Mouse (Mus musculus): ENCODE data around the gene Hoxd9. TPM values are rescaled to one million over a fixed set of nuclear protein-coding genes. Genes with fewer than 3 reads are reported as not detected.

The Hoxd9 gene
- polyA plus RNA-seq, 2 experiments from 2014 or later: not detected

DNA sequence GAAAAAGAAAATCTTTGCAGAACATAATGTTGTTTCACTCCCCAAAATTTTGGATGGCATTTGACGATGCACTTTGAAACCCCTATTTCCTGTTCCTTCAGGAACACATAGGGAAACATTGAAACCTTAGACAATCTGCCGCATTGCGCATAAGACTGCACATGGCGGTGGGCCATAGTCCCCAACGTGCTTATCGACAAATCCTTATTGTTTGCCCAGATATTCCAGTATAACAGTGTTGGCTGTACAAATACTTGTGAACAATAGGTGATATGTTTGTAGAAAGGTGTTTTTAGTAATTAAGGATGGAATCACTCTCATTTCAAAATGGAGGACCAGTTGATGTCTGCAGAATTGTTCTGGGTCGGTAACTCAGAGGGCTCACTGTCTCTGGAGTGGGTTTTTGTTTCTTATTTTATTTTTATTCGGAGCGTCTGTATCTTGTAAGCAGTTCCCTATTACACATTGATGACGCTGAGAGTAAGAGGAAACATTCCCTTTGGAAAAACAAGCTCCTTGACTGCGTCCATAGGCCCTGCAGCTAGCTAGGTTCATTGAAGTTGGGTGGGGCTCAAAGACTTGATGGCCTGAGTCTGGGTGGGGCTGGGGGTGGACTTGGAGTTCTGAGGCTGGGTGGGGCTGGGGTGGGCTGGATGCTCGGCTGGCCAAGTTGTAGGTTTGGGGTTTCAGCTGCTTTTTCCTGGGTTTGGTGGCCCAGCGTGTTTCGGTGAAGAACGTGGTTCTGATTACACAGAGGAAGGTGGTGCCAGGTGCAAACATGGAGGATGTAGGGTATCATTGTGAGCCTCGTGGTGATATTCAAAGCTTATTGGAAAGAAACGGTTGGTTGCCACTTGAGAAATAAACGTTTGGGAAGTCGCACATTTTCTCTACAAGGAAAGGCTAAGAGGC, 16.0 kb downstream of the Hoxd9 start:
- ATAC-seq: no peak

DNA sequence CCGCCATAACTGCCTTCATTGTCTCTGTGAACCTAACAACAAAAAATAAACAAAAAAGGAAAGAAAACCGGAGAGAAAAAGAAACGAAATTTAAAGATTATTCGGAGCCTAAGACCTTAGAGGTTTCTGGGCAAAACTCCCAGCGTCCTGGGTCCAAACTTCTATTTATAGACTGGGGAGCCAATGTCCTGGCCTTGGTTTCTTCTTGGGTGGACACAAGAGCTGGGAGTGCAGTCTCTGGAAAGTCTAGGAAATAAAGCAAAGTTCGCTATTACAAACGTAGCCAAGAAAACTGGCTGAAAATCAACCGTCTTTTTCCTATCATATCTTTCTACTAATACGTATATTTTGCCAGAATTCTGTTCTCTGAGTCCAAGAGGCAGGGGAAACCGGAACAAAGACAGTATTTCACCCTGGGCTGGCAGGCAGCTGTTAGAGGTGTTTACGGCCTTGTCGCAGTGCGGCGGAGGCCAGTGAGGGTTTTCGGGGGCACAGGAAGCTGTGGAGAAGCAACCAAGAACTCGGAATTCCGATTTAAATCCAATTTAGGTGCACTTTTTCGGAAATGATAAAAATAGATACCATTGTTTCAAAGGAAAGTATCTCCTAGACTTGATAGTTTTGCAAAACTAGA, 16.7 kb downstream of the Hoxd9 start:
- ATAC-seq: no peak

DNA sequence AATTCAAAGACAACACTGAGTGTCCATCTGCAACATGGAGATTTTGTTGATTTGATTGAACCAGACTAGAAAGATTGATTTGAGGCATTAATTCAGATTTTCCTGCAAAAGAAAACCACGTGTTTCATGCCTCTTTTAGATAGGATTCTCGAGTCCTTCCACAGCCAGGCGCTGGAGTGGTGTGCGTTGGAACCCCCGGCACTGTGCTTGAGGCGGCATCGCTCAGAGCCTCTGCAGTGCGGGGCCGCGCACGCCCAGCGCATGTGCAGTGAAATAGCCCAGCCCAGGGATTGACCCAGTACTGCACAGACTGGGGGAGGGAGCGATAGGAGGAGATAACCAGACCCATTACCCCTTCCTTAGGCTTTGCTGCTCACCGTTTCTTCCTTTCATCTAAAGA, 17.4 kb downstream of the Hoxd9 start:
- no peak for ATAC-seq

DNA sequence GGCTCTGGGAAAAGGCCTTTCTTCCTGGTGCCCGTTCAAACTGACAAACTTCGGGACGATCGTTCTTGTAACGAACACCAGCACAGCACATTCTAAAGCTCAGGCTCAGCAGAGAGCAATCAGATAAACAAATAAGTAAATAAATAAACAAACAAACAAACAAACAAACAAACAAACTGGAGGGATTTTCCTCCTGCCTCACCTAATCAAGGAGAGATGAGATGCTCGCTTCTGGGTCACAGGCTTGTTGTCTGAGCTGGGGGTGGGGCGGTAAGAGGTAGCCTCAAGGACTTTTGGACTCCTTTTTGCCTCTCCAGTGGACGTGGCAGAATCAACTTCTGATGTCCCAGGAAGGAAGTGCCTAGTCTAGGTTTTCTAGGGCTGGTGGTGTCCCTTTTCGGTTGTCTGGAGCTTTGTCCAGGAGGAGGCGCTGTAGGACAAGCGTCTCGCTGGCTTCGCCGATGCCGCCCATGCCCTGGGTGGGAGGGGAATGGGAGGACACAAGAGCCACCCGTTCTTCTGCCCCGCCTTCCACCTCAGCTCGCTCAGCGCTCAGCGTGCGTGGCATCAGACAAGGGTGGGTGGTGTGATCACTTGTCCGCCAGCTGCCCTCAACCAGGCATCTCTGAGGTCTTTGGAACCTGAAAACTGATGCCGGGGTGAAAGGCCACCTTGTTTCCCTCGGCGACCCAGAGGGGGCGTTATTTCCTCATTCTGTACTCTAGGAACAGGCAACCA, 18.1 kb downstream of the Hoxd9 start:
- ATAC-seq: peak; percentile 69

DNA sequence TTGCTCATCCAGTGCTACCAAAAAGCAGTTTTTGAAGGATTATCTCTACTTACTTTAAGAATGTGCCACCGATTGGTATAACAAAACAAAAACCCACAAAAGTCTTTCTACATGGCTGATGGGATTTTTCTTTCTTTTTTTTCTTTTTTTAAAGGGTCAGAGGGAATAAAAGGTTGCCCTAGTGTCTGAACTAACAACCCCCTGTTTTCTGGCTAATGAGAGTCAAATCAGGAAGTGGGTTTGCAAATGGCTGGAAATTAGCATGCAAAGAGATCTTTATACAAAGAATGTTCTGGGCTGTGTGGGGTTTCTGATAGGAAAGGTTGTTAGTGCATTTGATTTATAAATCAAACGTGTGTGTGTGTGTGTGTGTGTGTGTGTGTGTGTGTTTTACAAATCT, 22.9 kb downstream of the Hoxd9 start:
- ATAC-seq: no peak

DNA sequence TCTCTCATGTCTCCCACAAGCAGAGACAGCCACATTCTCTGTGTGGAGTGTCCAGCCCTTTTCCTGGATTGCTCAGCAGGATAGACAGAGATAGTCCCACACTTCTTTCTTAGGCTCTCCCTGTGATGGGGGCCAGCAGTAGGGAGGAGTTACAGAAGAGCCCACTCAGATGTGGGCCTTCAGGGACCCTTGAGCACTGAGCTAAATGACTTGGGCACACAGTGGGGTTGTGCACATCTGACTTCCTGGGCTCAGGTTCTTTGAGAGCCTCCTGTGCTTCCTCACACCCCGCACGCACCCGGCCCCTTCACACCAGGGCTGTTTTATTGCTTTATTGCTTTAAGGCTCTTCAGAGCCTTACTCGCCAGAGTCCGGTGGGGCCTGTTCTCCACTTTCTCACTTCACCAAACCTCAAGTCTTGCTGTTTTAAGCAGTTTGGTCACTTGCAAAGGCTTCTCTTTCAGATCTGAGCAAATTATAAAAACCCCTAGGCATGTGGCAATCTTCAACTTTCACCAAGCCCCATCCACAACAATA, 23.5 kb downstream of the Hoxd9 start:
- no peak for ATAC-seq

DNA sequence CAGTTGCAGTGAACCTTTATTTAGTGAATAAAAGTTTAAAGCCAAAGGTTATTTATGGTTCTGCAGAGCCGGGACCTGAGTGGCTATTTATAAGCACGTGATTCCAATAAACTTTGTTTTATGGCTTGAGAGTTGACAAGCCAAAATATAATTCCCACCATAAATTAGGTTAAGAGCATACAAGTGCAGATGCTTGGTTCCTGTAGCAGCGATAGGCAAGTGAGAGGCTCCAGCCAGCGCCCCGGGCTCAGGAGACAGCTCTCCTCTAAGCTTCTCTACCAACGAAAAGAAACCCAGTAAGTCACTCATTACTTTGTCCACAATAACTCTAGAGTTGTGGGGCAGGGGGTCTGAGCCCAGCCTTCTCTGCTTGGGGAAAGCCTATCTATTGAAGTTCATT, 24.4 kb downstream of the Hoxd9 start:
- ATAC-seq: no peak

DNA sequence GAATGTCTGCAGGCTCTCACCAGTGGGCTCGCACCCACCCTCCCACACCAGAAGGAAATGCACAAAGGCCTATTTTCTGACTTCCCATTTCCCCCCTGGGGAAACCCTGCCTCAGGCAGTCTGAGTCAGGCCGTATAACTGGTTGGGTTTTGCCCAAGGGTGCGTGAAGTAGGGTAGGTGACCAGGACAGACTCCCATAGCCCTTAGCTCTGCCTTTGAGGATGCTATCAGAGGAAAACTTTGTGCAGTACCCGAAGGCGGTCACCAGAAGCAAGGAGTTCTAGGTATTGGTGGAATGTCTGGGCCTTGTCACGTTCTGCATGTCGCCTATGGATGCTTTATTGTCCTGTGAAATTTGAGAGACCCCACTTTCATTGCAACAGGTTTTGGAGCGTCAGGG, 25.4 kb downstream of the Hoxd9 start:
- no peak for ATAC-seq

DNA sequence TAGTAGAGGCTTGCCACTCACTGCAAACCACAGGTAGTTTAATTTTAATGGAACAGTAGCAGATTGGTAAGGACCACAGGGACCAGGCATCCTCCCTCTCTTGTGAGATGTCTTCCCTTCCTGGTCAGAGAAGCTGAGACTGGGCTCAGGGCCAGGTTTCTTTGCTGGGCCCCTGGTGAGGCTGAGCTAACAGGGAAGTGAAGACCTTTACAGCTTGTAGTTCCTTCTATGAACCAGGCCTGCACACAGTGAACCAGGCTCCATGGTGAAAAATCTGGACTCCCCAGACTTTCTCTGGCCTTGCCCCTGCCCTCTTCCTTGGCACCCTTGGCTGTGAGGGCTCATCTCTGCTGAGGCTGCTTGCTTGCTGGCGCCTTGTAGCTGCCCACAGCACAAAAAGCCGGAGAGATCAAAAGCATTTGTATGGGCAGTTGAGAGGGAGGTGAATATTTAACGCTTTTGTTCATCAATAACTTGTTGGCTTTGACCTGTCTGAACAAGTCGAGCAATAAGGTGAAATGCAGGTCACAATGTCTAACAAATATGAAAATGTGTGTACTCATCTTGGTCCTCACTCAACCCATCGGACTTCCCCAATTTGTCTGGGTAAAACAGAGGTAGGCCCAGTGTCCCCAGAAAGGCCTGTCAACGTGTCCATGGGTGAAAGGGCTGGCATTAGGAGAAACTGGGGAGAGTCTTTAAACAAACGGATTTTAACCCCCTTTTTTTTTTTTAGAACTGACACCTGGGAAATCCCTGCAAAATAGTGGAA, 26.9 kb downstream of the Hoxd9 start:
- no peak for ATAC-seq

DNA sequence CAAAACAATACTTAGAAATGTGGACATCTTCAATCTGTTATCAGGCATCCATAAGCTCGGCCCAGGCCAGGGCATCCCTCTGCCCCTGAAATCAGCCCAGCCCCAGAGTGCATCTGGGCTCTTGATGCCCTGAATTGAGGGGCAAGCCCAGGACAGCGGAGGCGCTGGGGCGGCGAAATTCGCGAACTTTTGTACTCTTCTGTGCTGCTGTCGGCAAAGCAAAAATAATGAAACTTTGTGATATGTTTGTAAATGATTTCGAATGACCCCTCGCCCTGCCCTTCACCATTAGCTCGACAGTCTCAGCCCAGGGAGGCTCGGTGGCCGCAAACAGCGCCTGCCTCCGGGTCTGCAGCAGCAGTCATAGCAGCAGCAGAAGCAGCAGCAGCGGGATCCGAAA, 27.6 kb downstream of the Hoxd9 start:
- ATAC-seq: no peak

DNA sequence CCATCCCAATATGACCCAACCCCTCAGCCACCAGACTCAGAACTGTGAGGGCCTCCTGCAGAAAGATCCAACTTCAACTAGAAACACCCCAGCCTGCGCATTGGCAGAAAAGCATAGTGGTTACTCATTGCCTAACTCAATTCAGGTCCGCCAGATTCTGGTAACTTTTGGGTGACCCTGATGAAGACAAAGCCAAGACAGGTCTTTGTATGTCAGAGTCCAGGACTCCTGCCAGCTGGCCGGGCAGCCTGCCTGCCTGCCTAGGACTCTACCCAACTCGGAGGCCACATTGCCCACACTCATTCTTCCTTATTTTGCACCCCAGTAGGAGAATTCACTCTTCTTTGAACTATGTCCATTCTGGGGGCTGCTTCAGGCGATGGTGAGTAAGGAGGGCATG, 29.0 kb downstream of the Hoxd9 start, which contains the start of gene Gm28230:
Gm28230 (plus strand) TSS at position 178 of the 400 bp plus-strand sequence.
- no peak for ATAC-seq

DNA sequence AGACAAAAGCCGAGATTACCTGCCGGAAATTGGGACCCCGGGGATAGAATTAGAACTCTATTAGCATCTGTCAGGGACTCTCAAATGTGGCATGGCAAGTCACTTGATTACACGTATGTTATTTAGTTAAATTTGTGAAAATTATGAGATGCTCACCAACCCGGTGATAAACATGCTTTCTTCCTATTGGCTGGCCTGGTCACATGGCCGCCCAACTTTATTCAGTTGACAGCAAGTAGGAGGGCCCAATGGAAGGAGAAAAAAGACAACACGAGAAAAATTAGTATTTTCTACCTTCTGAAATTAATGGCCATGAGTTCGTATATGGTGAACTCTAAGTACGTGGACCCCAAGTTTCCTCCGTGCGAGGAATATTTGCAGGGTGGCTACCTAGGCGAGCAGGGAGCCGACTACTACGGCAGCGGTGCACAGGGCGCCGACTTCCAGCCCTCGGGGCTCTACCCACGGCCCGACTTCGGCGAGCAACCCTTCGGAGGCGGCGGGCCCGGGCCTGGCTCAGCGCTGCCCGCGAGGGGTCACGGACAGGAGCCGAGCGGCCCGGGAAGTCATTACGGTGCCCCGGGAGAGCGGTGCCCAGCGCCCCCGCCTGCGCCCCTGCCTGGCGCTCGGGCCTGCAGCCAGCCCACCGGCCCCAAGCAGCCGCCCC, 29.6 kb downstream of the Hoxd9 start:
- ATAC-seq: no peak

DNA sequence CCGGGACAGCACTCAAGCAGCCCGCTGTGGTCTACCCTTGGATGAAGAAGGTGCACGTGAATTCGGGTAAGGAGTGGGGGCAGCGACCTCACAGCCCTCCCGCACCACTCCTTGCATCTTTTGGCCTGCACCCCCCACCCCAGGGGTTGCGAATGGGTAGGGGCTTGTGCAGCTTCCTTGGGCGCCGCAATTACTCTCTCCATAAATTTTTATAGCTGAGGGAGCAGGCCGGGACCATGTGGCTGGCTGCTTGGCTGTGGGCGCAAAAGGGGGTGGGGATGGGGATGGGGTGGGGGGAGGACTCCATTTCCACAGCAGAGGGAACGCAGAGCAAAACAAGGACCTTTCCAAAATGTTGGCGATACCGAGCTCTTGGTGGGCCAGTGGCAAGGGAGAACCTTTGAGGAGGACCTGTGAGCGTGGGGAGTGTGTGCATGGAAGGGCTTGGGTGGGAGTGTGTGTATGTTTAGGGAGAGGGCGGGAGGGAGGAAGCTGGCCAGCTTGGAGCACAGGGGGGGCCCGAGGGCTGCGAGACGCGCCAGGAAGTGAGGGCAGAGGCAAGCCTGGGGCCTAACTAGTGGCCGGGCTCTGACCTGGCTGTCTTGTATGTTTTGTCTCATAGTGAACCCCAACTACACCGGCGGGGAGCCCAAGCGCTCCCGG, 30.2 kb downstream of the Hoxd9 start:
- ATAC-seq: no peak

DNA sequence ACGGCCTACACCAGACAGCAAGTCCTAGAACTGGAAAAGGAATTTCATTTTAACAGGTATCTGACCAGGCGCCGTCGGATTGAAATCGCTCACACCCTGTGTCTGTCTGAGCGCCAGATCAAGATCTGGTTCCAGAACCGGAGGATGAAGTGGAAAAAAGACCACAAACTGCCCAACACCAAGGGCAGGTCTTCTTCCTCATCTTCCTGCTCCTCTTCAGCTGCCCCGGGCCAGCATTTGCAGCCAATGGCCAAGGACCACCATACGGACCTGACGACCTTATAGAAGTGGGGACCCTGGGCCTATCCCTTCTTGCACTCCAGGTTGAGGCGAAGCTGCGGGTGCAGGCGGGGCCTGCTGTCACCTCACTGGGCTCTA, 30.8 kb downstream of the Hoxd9 start:
- no peak for ATAC-seq

DNA sequence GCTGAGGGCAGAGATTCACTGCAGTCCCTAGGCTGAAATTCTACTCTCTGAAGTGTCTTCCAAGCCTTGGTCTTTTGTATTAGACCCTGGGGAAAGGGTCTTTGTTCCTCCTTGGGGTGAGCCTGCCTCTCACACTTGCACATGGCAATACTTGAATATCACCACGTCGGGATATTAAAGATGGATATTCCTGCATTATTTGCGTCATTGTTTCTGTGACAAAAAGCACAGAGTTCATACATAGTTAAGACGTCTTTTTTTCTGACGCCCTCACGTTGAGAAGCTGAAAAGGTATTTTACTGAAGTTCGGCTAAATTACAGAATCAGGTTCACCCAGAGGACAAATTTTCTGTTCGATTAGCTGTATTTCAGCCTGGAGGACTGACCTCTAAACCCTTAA, 32.8 kb downstream of the Hoxd9 start:
- ATAC-seq: no peak

DNA sequence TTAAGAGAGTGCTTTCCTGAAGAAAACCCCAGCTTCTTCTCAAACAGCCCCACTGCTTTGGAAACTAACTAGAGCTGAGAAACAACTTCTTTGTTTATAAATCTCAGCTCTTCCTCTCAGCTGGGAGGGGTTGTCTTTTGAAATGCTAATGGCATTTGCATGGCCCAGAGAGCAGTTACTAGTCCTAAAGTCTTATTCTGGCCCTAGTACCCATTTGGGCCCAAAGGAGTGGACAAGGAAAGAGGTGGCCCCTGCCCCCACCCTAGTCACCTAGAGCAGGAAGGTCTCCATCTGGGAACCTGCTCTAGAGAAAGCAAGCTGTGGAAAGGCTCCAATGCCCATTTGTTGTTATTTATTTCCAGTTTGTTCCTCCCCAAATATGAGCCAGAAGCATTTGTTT, 33.5 kb downstream of the Hoxd9 start:
- ATAC-seq: no peak

DNA sequence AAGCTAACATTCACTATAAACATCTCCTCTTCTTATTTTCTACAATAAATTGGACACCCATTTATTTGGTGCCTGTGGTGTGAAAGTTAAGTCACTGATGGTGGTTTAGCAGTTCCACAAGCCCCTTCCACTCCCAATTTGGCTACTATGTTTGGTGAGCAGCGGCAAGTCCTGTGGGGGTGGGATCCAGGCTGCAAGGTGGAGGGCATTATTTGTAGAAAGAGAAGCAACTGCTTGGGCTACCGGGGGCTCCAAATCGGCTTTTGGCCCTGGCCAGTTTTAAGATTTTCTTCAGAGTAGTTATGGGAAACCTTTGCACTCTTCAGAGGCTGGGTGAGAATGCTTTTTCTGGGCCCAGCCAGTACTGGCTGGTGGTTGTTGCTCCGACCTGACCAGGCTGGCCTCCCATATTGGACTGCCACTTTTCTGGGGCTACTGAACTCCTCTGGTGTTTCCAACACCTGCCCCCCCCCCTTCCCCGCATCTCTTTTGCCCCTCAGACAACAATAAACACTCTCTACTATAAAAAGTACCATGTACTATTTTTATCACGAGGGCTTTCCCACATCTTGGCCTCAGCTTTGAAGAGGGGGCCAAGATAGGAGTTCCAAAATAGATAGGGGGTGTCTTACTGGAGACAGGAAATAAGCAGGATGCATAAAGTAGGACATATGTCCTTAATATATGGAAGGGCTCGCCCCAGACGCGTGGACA, 34.4 kb downstream of the Hoxd9 start:
- no peak for ATAC-seq

DNA sequence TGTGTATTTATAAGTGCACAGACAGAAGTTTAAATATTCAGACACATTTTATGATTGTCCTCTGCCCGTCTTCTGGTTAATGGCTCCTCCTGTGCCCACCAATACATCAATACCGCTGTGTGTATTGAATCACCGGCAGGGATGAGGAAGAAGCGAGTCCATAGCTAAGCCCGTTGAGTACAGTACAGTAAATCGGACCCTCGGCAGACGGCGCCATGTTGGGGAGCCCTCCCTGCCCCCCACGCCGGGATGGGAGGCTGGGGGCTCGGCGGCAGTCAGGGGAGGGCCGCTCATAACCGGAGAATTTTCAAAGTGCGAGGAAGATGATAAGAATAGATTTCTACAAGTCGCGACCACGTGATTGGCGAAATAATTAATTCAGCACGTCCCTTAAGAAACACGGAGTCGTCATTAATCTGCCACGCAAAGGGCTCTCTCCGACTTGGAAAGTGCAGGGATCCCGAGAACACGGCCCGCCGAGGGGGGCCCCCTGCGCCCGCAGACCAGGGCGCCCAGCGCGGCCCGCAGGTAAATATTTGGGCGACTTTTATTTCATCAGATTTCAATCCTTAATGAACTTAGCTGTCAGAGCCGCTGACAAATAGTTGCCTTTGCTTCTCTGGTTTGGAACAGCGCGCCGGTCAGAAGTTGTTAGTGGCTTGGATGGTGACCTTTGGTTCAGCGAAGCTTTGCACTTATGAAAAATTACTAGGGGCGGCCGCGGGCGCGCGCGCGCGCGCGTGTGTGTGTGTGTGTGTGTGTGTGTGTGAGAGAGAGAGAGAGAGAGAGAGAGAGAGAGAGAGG, 35.2 kb downstream of the Hoxd9 start:
- no peak for ATAC-seq

DNA sequence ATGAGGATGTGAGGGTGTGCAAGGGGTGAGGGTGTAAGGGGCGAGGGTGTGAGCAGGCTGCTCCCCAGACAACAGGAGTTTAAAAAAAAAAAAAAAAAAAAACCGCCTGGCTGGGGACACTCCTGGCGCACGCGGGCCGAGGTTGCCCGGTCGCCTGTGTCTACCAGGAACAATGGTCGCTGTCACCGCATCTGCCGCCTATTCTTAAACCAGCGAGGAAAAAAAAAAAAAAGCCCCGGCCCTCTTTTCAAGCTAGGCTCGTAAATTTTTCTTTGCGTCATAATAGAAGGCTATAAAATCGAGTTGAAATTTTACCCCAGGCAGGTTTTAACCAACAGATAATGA, 35.8 kb downstream of the Hoxd9 start:
- ATAC-seq: no peak

DNA sequence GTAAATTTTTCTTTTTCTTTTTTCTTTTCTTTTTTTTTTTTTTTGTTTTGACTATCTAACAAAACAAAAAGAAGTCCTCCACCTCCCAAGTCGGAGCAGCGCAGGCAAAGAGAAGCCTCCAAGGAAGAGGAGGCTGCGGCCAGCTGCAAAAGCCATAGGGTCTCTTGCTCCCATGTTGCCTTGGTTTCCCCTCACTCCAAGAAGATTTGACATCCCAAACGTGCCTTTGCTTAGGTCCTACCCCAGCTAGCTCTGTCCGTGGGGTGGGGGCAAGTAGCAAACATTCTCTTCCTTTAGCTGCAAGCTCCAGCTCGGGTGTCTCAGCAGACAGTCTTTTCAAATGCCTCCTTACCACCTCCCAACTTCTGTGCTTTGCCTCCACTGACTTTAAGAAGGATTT, 36.2 kb downstream of the Hoxd9 start:
- ATAC-seq: no peak

All from CD4-positive, CD25-positive, alpha-beta regulatory T cell, adult 4 months (primary cell).